Mouse (Mus musculus) limb, embryonic 14.5 days (tissue): ENCODE results near the gene Gpx3. TPM values are rescaled to one million over a fixed set of nuclear protein-coding genes. Genes with fewer than 3 reads are reported as not detected.

Source experiments
- ATAC-seq: fragments of 200-750 bp; cut with Nextera tagmentation; 2 replicates; pipeline ENCODE4 v1.8.0; 2017; ENCODE audit warnings: low read depth, moderate number of reproducible peaks, moderate TSS enrichment; ENCODE audit not compliant: low FRiP score
- DNase-seq: peaks from one replicate; pipeline ENCODE4 v3.0.0-alpha.2; 2015; ENCODE audit warnings: low spot score
- H3K27ac ChIP-seq: fragments of 300-500 bp; sonication (generic); replicated peaks from 2 replicates; pipeline ENCODE4 v1.5.1; 2014; ENCODE audit warnings: low read depth, mild to moderate bottlenecking, low read length, moderate library complexity, mixed read lengths
- H3K27me3 ChIP-seq: fragments of 300-500 bp; sonication (generic); 2 replicates; pipeline ENCODE4 v1.6.1; 2014; ENCODE audit warnings: low read length, mixed read lengths; ENCODE audit not compliant: control insufficient read depth, insufficient read depth
- H3K36me3 ChIP-seq: fragments of 300-500 bp; sonication (generic); 2 replicates; pipeline ENCODE4 v1.6.1; 2014; ENCODE audit warnings: mild to moderate bottlenecking, low read length, moderate library complexity, mixed read lengths; ENCODE audit not compliant: control insufficient read depth, insufficient read depth
- H3K4me1 ChIP-seq: fragments of 300-500 bp; sonication (generic); 2 replicates; pipeline ENCODE4 v1.6.1; 2014; ENCODE audit warnings: antibody characterized with exemption, low read length, mixed read lengths; ENCODE audit not compliant: control insufficient read depth, insufficient read depth
- H3K4me2 ChIP-seq: fragments of 300-500 bp; sonication (generic); replicated peaks from 2 replicates; pipeline ENCODE4 v1.6.1; 2014; ENCODE audit warnings: low read depth, mild to moderate bottlenecking, low read length, moderate library complexity; ENCODE audit not compliant: severe bottlenecking
- H3K4me3 ChIP-seq: fragments of 300-500 bp; sonication (generic); replicated peaks from 2 replicates; pipeline ENCODE4 v1.5.1; 2014; ENCODE audit warnings: low read length
- H3K9ac ChIP-seq: fragments of 300-500 bp; sonication (generic); 2 replicates; pipeline ENCODE4 v1.6.1; 2014; ENCODE audit warnings: mild to moderate bottlenecking, low read depth, low read length, moderate library complexity; ENCODE audit not compliant: severe bottlenecking
- H3K9me3 ChIP-seq: fragments of 300-500 bp; sonication (generic); 2 replicates; pipeline ENCODE4 v1.6.1; 2016; ENCODE audit warnings: low read length; ENCODE audit not compliant: control insufficient read depth
- POLR2A ChIP-seq: fragments of 200-500 bp; IDR thresholded peaks from 2 replicates; pipeline ENCODE4 v1.8.0; 2012; ENCODE audit warnings: inconsistent platforms, mild to moderate bottlenecking, moderate library complexity, borderline replicate concordance; ENCODE audit not compliant: insufficient read depth, insufficient read length; ENCODE audit errors: extremely low read depth
- WGBS: fragments of 180-500 bp; shearing (Covaris S2); extraction: QIAGEN DNeasy Blood & Tissue Kit; methylation state at CpG from one replicate; pipeline ENCODE4 v1.1.7; 2014; 5-methylcytosine and 5-hydroxymethylcytosine counted together
- polyA plus RNA-seq, 2 experiments: library from polyadenylated mRNA; depleted of rRNA in 1 of 2; stranded (reverse) in 1 of 2; unstranded in 1 of 2; fragments of >200 nt; fragmentation: Nextera tagmentation in 1 of 2; extraction: Ambion mirVana in 1 of 2; gene quantifications; 2 replicates each; pipeline versions ENCODE4 v1.2.1 to v1.2.3; 2012 to 2014

Gene Gpx3
- polyA plus RNA-seq, 2 experiments: 14.5 to 37.3 TPM

- Histone ChIP-seq H3K9ac (no peak overlapping the region), H3K4me1 (peaks cover 2% of the 10 kb centered on the region; the same call in 1 of the 2 replicates), H3K4me3 (no peak overlapping the region), H3K36me3 (peaks cover 33% of the 10 kb centered on the region), H3K9me3 (no peaks in the 10 kb centered on the region), H3K4me2 (no peak overlapping the region), H3K27me3 (no peaks in the 10 kb centered on the region), H3K27ac (no peak overlapping the region)
- TF ChIP-seq POLR2A: no peak
- DNase-seq (no peak), ATAC-seq (no peak)
- 89% methylated on average over 7 of the region's 7 CpGs for WGBS
These were observed 37.8 kb downstream of the Gpx3 start for GRCm38 (mm10) chr11:54940056-54940455.

- no peak overlapping the region for H3K27ac ChIP-seq
- ATAC-seq: no peak
- H3K36me3 ChIP-seq: 0 out of 2 replicates have a peak, but pooled peaks cover 3% of the 10 kb centered on the region
- no peaks in the 10 kb centered on the region for H3K9me3 ChIP-seq
- no peak overlapping the region for H3K4me3 ChIP-seq
- no peak for TF ChIP-seq POLR2A
- WGBS: 77% methylated on average over 3 of the region's 3 CpGs
- no peak overlapping the region for H3K4me2 ChIP-seq
- DNase-seq: no peak
- no peaks in the 10 kb centered on the region for H3K4me1 ChIP-seq
- no peaks in the 10 kb centered on the region for H3K27me3 ChIP-seq
- no peak overlapping the region for H3K9ac ChIP-seq
These were observed 42.4 kb downstream of the Gpx3 start for GRCm38 (mm10) chr11:54944702-54945101.

GRCm38 (mm10) chr11:54949717-54950116 lies 47.5 kb downstream of the Gpx3 start:
- Histone ChIP-seq H3K9me3 (no peaks in the 10 kb centered on the region), H3K36me3 (peaks cover 7% of the 10 kb centered on the region; the same call in 1 of the 2 replicates), H3K27me3 (no peaks in the 10 kb centered on the region), H3K27ac (no peak overlapping the region), H3K4me3 (no peak overlapping the region), H3K4me1 (peaks cover 2% of the 10 kb centered on the region; the same call in 1 of the 2 replicates), H3K9ac (no peak overlapping the region), H3K4me2 (no peak overlapping the region)
- ATAC-seq: no peak
- no peak for DNase-seq
- no peak for TF ChIP-seq POLR2A
- 100% methylated on average over 1 of the region's 1 CpGs for WGBS

GRCm38 (mm10) chr11:54950684-54951083 lies 48.4 kb downstream of the Gpx3 start:
- Histone ChIP-seq H3K27me3 (no peaks in the 10 kb centered on the region), H3K4me2 (no peak overlapping the region), H3K36me3 (peaks cover 4% of the 10 kb centered on the region; the same call in 1 of the 2 replicates), H3K9ac (no peak overlapping the region), H3K9me3 (no peaks in the 10 kb centered on the region), H3K4me3 (no peak overlapping the region), H3K27ac (no peak overlapping the region), H3K4me1 (peaks cover 7% of the 10 kb centered on the region; the same call in 1 of the 2 replicates)
- no peak for TF ChIP-seq POLR2A
- 84% methylated on average over 6 of the region's 6 CpGs for WGBS
- DNase-seq (no peak), ATAC-seq (no peak)

- WGBS: 71% methylated on average over 6 of the region's 6 CpGs
These were observed 50.4 kb downstream of the Gpx3 start for GRCm38 (mm10) chr11:54952651-54953050.

More at GRCm38 (mm10) chr11:54952651-54953050, 50.4 kb downstream of the Gpx3 start:
- H3K36me3 ChIP-seq: peaks cover 4% of the 10 kb centered on the region; the same call in 1 of the 2 replicates
- H3K27me3 ChIP-seq: no peaks in the 10 kb centered on the region
- ATAC-seq (no peak), DNase-seq (no peak)
- H3K27ac ChIP-seq: no peak overlapping the region
- no peak overlapping the region for H3K4me3 ChIP-seq
- no peak overlapping the region for H3K4me2 ChIP-seq
- no peaks in the 10 kb centered on the region for H3K9me3 ChIP-seq
- peaks cover 7% of the 10 kb centered on the region; the same call in 1 of the 2 replicates for H3K4me1 ChIP-seq
- TF ChIP-seq POLR2A: no peak
- no peak overlapping the region for H3K9ac ChIP-seq
